Mouse (Mus musculus): ENCODE results near the gene Abcb6. TPM values are rescaled to one million over a fixed set of nuclear protein-coding genes. Genes with fewer than 3 reads are reported as not detected.

Abcb6 gene
- total RNA-seq, 4 experiments from 2014 or later: 26.2 to 29.9 (median 28.8) TPM

DNA sequence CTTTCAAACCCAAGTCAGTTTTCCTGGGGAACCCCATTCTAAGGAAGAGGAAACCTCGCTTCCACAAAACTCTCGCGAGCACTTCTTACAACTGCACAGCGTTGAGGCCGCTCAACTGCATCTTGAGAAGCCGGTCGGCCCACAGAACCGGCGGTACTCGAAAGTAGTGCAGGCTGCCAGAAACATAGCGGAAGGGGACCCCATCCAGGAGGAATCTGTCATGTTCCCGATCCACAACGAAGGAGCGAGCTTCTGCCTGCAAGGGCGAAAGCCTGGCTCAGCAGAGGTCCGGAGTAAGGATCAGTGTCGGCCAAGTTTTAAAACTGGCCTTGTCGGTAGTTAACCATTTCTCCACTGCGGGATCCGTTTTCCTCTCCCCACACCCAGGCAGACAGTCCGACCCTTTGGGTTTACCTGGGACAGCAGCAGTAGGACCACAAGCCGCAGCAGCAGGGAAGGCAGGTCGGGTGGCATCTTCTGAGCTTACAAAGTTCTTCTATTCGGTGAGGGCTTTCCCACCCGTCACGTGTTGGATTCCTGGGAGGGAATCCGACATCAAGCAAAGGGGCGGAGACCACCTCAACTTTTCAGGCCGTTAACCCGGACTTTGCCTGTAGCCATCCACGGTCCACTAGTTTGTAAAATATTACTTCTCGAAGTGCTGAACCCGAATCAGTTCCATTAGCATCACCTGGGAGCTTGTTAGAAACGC lies 28.9 kb upstream of the Abcb6 start:
- no peak for DNase-seq (ENCODE audit: low spot score in 2 of 2)

GRCm38 (mm10) chr1:75201236-75201635 lies 21.0 kb upstream of the Abcb6 start:
- DNase-seq (ENCODE audit: low spot score in 2 of 2): no peak

GRCm38 (mm10) chr1:75192452-75192851 lies 12.3 kb upstream of the Abcb6 start:
- DNase-seq (ENCODE audit: low spot score in 2 of 2): no peak

DNA sequence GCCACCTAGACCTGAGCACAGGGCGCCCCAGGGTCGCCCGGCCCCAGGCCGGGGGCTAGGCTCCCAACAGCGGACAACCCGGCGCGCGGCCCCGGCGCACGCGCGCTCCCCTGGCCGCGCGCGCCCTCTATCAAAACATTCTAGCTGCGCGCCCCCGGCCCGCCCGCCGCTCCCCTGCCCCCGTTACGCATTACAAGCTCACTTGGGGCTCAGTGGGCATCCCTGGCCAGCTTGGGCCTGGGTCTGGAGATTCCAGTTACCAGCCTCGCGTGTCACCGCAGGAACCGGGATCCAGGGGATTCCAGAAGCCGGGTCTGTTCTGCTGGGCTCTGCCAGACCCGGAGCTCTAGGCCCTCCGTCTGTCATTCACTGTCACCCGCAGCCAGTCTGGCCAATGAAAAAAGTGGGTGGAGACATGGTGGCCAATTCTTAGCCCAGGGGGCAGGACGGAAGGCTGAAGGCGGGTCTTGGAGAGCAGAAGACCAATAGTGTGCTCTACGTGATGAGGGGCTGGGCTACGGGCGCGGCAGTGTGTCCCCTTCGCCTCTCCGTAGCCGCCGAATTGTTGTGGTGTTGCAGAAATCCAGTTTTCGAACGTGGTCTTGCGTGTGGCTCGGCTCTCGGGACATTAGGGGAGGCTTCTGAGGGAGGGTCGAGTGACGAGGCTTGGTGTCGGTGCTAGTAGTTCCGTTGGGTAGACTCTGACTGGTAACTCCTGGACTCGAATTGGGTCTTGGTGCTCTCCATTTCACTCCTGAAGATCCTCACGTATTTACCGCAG lies 11.6 kb upstream of the Abcb6 start, which contains the start of the genes Ankzf1 and Atg9a:
Gene Ankzf1 (plus strand): TSS at position 530 of the 781 bp plus-strand sequence.
Gene Atg9a (minus strand): TSS at position 575 of the 781 bp plus-strand sequence.
- peak; percentile 86 to 99 for DNase-seq (ENCODE audit: low spot score in 2 of 2)

DNA sequence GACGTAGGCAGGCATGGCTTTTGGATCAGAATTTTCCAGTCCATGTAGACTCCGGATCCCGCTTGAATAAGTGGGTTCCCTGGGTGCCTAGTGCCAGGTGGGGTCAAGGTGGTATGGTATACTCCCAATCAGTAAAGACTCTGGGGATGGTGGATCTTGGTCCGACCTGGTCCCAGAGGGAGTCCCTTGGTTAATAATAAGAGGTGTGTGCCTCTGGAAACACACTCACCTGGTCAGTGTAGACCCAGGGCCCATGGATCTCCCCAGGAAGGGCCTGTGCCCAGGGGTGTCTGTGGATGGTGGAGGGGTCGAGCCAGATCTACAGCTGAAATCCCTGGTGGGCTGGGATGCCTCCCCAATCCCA lies 11.0 kb upstream of the Abcb6 start:
- DNase-seq (ENCODE audit: low spot score in 2 of 2): no peak

DNA sequence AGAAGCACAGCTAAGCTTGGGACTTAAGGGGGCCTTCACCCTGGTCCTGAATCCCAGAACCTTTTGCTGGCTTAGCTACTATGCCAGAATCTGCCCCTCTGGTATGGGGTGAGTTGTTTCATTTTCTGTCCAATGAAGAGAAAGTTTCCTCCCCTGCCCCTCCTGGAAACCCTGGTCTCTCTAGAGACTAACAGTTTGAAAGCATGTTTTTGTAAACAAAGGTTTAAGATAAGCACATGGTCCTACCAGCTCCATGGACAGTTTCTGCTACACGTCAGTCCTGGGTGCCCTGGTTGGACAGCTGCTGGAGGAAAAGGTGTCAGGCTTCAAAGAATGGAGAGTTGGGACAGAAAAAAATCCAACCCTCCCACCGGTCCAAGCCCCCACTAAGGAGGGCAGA lies 10.4 kb upstream of the Abcb6 start:
- DNase-seq (ENCODE audit: low spot score in 2 of 2): no peak

DNA sequence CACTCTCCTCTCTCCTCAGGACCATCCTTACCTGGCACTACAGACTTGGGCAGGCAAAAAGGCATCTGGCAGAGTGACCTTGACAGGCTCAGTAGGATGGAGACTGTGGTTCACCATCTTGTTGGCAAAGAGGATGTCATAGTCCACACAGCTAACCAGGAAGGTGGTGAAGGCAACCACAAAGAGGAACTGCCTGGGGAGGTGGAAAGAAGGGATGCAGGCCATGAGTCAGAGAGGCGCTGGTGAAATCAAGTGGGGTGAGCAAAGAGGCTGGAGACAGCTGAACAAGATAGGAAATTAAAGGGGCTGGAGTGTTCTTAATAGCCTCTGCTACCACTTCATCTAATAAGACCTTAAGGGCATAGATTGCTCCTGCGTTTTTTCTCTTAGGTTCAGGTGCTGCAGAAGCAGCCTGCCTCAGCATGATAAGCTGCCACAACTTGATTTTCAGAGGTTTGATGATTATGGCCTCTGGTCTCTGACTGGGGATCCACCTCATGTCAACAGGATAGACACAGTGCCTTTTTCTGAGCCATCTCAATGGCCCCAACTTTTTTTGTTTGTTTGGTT lies 7.8 kb upstream of the Abcb6 start:
- no peak for DNase-seq (ENCODE audit: low spot score in 2 of 2)

- no peak for DNase-seq (ENCODE audit: low spot score in 2 of 2)
Measured at GRCm38 (mm10) chr1:75187126-75187525, 6.9 kb upstream of the Abcb6 start.

GRCm38 (mm10) chr1:75185495-75185894 lies 5.3 kb upstream of the Abcb6 start:
- no peak for DNase-seq (ENCODE audit: low spot score in 2 of 2)

DNA sequence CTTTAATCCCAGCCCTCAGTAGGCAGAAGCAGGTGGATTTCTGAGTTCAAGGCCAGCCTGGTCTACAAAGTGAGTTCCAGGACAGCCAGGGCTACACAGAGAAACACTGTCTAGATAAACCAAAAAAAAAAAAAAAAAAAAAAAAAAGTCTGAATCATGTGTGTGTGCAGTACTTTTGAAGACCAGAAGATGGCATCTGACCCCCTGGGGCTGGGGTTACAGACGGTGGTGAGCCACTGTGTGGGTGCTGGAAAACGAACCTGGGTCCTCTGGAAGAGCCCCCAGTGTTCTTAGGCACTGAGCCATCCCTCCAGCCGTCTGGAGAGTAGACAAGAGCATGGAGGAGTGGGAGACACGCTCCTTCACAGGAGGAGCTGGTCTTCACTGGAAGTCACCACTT lies 2.0 kb upstream of the Abcb6 start:
- DNase-seq (ENCODE audit: low spot score in 2 of 2): no peak

DNA sequence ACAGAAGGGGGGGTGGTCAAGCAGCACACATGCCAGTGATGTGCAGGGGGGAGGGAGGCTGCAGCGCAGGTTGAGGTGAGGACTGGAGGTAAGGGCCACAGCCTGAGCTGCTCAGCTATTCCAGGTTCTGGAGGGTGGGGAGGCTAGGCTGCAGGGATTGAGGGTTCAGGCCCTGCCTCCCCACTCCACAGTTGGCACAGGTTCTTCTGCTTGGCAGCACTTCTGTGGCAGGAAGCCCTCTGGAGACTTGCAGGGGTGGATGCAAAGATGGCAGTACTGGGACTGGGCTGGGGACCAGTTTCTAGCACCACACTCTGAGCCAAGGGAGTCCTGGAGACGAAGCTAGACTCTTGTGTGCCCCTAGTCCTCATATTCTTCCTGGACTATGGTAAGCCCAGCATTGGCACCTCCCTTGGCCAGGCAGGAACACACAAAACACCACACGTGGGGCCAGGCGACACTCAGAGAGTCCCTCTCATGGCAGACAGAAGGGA lies 1.2 kb upstream of the Abcb6 start:
- no peak for DNase-seq (ENCODE audit: low spot score in 2 of 2)

- DNase-seq (ENCODE audit: low spot score in 2 of 2): no peak
Measured at GRCm38 (mm10) chr1:75180741-75181140, 549 bp upstream of the Abcb6 start.

DNA sequence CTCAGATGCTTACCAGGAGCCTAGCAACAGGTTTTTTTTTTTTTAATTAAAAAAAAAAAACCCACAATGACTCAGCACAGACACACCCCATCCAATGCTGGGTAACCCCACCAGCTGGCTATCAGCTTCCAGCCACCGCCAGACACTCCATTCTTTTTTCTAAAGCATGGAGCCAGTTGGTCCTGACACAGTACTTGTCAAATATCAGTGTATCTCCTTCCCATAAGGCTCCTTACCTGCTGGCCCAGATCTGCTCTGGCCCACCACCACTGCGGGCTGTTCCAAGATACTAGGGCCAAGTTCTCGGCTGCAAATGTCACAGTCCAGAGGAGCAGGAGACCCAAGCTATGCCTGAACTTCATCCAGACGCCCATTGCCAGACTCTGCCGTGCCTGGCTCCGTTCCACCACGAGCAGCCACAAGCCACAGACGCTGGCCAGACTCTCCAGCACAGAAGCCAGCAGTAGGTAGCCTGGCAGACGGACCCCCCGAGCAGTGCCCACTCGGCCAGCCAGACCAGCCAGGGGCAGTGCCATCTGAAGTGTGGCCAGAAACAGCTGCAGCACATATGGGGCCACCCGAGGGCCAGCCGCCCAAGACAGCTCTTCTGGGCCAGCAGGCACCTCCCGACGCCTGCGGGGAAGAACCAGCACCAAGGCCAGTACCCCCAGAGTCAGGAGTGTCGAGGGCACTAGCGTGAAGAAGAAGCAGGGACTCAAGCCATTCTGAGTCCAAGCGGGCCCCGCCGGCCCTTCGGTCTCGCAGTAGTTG lies 673 bp downstream of the Abcb6 start:
- peak in 1 of 2 experiments; percentile 45 for DNase-seq (ENCODE audit: low spot score in 2 of 2)

DNA sequence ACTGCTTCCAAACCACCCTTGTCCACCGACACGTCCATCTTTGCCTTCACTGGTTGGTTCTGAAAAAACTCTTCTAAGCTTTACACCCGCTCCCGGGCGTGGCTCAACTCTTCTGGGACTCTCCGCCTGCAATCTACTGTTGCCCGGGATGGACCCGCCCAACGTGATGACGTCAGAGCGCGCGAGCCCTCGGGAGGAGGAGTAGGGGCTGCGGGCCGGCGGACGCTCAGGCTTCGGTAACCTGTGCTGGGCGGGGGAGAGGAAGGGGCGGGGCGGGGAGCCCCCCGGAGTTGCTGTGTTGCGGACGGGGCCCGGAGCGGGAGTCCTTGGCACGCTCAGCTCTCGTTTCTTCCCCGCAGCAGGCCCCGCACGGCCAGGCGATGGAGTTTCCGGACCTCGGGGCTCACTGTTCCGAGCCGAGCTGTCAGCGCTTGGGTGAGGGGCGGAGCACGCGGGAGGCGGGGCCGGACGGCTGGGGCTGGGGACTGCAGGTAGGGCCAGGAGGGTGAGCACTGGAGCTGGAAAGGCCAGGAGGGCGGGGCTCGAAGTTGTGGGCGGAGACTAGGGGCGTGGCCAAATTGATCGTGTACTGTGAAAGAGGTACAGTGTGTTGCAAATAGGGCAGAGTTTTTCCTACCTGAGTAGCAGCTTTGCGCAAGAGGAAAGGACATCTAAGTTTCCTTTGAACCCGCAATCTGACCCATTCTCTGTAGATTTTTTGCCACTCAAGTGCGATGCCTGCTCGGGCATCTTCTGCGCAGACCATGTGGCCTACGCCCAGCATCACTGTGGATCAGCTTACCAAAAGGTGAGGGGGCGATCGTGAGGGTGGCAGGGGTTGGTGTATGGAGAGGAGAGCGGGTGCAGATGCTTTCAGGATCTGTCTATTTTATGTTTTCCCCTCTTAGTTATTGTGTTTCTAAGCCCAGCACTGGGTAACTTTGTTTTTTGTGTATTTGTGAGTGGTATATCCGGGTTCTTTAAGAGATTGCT lies 11.4 kb downstream of the Abcb6 start, which contains the start of gene Zfand2b:
Gene Zfand2b (plus strand): TSS at position 175 of the 993 bp plus-strand sequence.
- peak; percentile 85 to 93 for DNase-seq (ENCODE audit: low spot score in 2 of 2)

DNA sequence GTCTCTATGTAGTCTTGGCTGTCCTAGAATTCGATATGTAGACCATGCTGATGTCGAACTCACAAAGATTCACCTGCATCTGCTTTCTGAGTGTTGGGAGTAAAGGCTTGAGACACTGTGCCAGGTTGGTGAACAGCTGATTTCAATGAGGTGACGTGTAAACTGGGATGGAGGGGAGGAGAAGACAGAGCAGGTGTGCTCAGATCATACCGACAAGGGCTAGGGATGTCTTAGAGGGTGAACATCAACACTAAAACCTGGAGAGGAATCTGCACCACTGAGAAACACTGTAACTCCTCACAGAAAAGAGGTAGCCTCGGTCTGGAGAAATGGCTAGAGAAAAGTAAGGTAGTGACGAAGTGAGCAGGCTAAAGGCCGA lies 12.1 kb downstream of the Abcb6 start:
- DNase-seq (ENCODE audit: low spot score in 2 of 2): no peak

DNA sequence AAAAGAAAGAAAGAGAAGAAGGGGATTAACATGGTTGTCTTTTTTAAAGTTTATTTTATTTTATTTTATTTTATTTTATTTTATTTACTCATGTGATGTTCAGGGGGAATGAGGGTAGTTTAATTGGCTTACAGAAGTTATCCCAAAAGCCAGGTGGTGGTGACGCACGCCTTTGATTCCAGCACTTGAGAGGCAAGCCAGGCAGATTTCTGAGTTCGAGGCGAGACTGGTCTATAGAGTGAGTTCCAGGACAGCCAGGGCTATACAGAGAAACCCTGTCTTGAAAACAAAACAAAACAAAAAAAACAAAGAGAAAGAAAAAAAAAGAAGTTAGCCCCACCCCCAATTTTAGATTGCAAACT lies 20.0 kb downstream of the Abcb6 start:
- DNase-seq (ENCODE audit: low spot score in 2 of 2): no peak

- no peak for DNase-seq (ENCODE audit: low spot score in 2 of 2)
Measured at GRCm38 (mm10) chr1:75159540-75160255, 20.5 kb downstream of the Abcb6 start.

DNA sequence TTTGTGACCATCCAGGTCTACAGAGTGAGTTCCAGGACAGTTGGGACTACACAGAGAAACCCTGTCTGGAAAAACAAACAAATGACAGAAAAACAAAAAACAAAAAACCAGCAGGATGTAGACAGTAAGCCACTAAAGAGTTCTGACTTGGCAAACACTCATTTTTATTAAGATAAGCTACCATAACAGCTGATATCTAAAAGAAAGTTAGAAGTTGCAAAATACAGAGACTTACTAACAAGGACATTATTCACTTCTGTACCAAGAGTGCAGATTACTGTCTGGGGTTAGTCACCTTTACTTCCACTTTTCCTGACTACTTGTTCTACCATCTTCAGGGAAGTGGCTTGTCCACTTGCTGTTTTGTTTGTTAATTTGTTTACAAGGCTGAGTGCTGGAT lies 21.2 kb downstream of the Abcb6 start:
- DNase-seq (ENCODE audit: low spot score in 2 of 2): no peak

GRCm38 (mm10) chr1:75155837-75156236 lies 24.4 kb downstream of the Abcb6 start:
- no peak for DNase-seq (ENCODE audit: low spot score in 2 of 2)

DNA sequence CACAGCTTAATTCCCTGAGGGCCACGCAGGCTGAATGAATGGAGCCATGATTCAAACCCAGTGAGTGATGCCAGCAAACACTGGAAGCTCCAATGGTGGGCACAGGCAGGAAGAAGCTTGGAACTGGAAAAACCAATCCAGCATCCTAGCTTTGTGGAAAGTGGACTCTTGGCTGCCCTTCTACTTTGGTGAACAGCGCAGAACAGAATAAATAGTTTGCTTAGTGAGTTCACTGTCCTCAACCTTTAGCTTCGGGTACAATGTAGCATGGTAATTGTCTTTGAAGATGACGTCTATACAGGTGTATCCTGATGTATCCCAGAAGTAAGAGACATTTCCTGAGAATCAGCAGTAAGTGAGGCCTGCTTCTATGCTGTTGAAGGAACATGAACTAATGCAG lies 31.5 kb downstream of the Abcb6 start:
- no peak for DNase-seq (ENCODE audit: low spot score in 2 of 2)
